24 mouse cellular contexts compared by ENCODE assay signal in genomic region chr7:92675131-92675530, GRCm38 (mm10). TPM values are rescaled to one million over a fixed set of nuclear protein-coding genes. Genes with fewer than 3 reads are reported as not detected.
"Had no signal": no experiment of that assay in that cellular context is flagged by ENCODE, and none has a peak within 500 bp of the region (broad histone marks: within the 10 kb centered on the region; RNA-seq: fewer than 3 reads in every experiment).

No protein-coding gene starts in this region.

- H3K36me3 ChIP-seq: heart, embryonic 10.5 days; heart, embryonic 12.5 days; hindbrain, embryonic 10.5 days; hindbrain, embryonic 12.5 days; intestine, embryonic 15.5 days; limb, embryonic 13.5 days; limb, embryonic 15.5 days; liver, embryonic 12.5 days had no signal

- H3K4me1 ChIP-seq: intestine, embryonic 15.5 days had no signal

- H3K27me3 ChIP-seq: heart, embryonic 12.5 days; hindbrain, embryonic 12.5 days; intestine, embryonic 15.5 days; liver, embryonic 12.5 days had no signal

- DNase-seq: gastrocnemius, postnatal 14 days; heart, adult 18-20 months; heart, postnatal 10 days; heart, postnatal 4 days; kidney, adult 18-20 months; kidney, adult 8-10 months; kidney, postnatal 10 days; kidney, postnatal 25 days; kidney, postnatal 4 days; left cerebral cortex, postnatal 4 days; lung, adult 18-20 months had no signal

- H3K27ac ChIP-seq: heart, embryonic 10.5 days; hindbrain, embryonic 10.5 days; hindbrain, embryonic 12.5 days; hindbrain, embryonic 14.5 days; intestine, embryonic 15.5 days; layer of hippocampus, adult 2 months; limb, embryonic 13.5 days; limb, embryonic 15.5 days; liver, embryonic 12.5 days; liver, embryonic 14.5 days had no signal

- H3K4me3 ChIP-seq: heart, embryonic 10.5 days; heart, embryonic 12.5 days; hindbrain, embryonic 10.5 days; hindbrain, embryonic 12.5 days; intestine, embryonic 15.5 days; layer of hippocampus, adult 2 months; limb, embryonic 13.5 days; limb, embryonic 15.5 days; liver, embryonic 12.5 days had no signal

- H3K9me3 ChIP-seq: heart, embryonic 10.5 days; heart, embryonic 12.5 days; hindbrain, embryonic 10.5 days; hindbrain, embryonic 12.5 days; intestine, embryonic 15.5 days; limb, embryonic 13.5 days; limb, embryonic 15.5 days; liver, embryonic 12.5 days had no signal

RNA-seq across cellular contexts. Expression of gene Ankrd42, which starts 38.2 kb away (rescaled TPM):
- total RNA-seq: granulocyte monocyte progenitor cell, adult 5-6 weeks had no signal
- polyA plus RNA-seq: inflammation-experienced regulatory T-cells, adult 6 months had no signal
